Comparison of ENCODE assay signal across 16 mouse cellular contexts in the genomic region with DNA sequence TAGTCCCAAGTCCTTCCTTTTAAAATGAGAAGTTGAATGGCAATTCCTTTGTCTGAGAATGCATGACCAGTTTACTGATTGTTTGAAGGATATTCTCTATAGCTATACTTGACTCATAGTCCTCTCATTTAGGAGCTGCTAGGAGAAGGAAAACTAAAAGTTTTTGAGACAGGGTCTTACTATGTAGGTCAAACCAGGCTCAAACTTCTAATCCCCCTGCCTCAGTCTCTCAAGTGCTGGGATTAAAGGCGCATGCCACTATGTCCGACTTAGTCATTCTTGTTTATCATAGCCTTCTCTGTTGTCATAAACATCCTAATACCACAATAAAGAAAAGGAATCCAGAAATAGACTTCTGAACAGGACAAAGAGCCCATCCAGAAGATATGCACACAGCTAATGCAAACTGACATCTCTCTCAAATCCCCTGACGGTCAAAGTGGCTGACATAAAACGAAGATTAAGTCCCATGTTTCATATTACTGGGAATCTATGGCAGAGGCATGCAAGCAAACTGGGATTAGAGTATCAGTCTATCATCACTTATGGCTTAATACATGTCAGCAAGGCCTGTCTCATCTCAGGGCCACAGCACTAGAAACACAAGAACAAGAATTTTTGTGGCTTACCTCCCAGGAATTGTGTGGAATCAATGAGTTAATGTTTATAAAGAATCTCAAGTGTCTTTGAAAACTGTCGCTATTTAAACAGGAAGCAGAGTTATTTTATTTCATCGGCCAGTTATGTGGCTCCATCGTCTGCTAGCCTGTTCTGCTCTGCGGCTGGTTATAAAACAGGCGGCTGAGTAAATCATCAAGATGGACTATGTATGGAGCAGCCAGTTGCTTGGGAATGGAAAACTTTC.
DNase-seq lines count a peak whose midpoint lies in the region; ATAC-seq lines count a peak whose summit lies in the region.
"Had no signal": no experiment of that assay in that cellular context is flagged by ENCODE, and none has a peak within 500 bp of the region (broad histone marks: within the 10 kb centered on the region; RNA-seq: fewer than 3 reads in every experiment).

No protein-coding gene starts in this region.

- no peaks in the 10 kb centered on the region for H3K27me3 ChIP-seq in midbrain, embryonic 12.5 days
- no peaks in the 10 kb centered on the region for H3K27me3 ChIP-seq in midbrain, embryonic 13.5 days
- H3K27me3 ChIP-seq: hindbrain, embryonic 15.5 days; limb, embryonic 12.5 days; liver, embryonic 15.5 days; midbrain, embryonic 15.5 days had no signal

- H3K4me1 ChIP-seq in midbrain, embryonic 12.5 days, result no peaks in the 10 kb centered on the region
- 0 out of 2 replicates have a peak, but pooled peaks cover 5% of the 10 kb centered on the region for H3K4me1 ChIP-seq in midbrain, embryonic 13.5 days (replicated peaks)
- H3K4me1 ChIP-seq: hindbrain, embryonic 15.5 days; limb, embryonic 12.5 days; liver, embryonic 15.5 days; midbrain, embryonic 15.5 days had no signal

- H3K9me3 ChIP-seq in midbrain, embryonic 12.5 days, result no peaks in the 10 kb centered on the region
- H3K9me3 ChIP-seq in midbrain, embryonic 13.5 days, result no peaks in the 10 kb centered on the region
- H3K9me3 ChIP-seq: G1E; hindbrain, embryonic 15.5 days; limb, embryonic 12.5 days; liver, embryonic 15.5 days; midbrain, embryonic 15.5 days had no signal

- no peak overlapping the region for H3K4me2 ChIP-seq in midbrain, embryonic 12.5 days (replicated peaks)
- no peak overlapping the region for H3K4me2 ChIP-seq in midbrain, embryonic 13.5 days (replicated peaks)
- H3K4me2 ChIP-seq: hindbrain, embryonic 15.5 days; limb, embryonic 12.5 days; liver, embryonic 15.5 days; midbrain, embryonic 15.5 days had no signal

- H3K9ac ChIP-seq in midbrain, embryonic 12.5 days (replicated peaks), result no peak overlapping the region
- H3K9ac ChIP-seq in midbrain, embryonic 13.5 days (replicated peaks), result no peak overlapping the region
- H3K9ac ChIP-seq: hindbrain, embryonic 15.5 days; limb, embryonic 12.5 days; liver, embryonic 15.5 days; midbrain, embryonic 15.5 days had no signal

- no peak overlapping the region for H3K27ac ChIP-seq in midbrain, embryonic 12.5 days (replicated peaks)
- no peak overlapping the region for H3K27ac ChIP-seq in midbrain, embryonic 13.5 days
- H3K27ac ChIP-seq: hindbrain, embryonic 15.5 days; limb, embryonic 12.5 days; liver, embryonic 15.5 days; midbrain, embryonic 15.5 days had no signal

- 0 out of 2 replicates have a peak, but pooled peaks have one; percentile 27 for ATAC-seq in midbrain, embryonic 12.5 days (ENCODE audit: low FRiP score, low read depth)
- ATAC-seq in midbrain, embryonic 13.5 days, result no peak
- ATAC-seq: forebrain, embryonic 14.5 days; midbrain, embryonic 15.5 days had no signal

- no peaks in the 10 kb centered on the region for H3K36me3 ChIP-seq in midbrain, embryonic 12.5 days
- H3K36me3 ChIP-seq in midbrain, embryonic 13.5 days, result no peaks in the 10 kb centered on the region
- H3K36me3 ChIP-seq: G1E; hindbrain, embryonic 15.5 days; liver, embryonic 15.5 days; midbrain, embryonic 15.5 days had no signal

- peak; percentile 45 for DNase-seq in kidney, postnatal 10 days
- DNase-seq in kidney, adult 18-20 months, result no peak
- peak; percentile 16 for DNase-seq in lung, postnatal 10 days
- no peak for DNase-seq in layer of hippocampus, adult 9-10 months (ENCODE audit: low spot score)
- no peak for DNase-seq in left cerebral cortex, postnatal 25 days (ENCODE audit: low spot score in 2 of 2)
- DNase-seq: adrenal gland, postnatal 10 days; cerebellum, adult 8-10 months; heart, adult 18-20 months had no signal

- intact Hi-C loops in left cerebral cortex, postnatal 25 days (cut with DNase I), result no loop called here

- WGBS in midbrain, embryonic 12.5 days, result 63% methylated on average over 9 of the region's 9 CpGs
- 69% methylated on average over 9 of the region's 9 CpGs for WGBS in midbrain, embryonic 13.5 days

- no peak overlapping the region for H3K4me3 ChIP-seq in midbrain, embryonic 12.5 days
- no peak overlapping the region for H3K4me3 ChIP-seq in midbrain, embryonic 13.5 days (replicated peaks)
- H3K4me3 ChIP-seq: hindbrain, embryonic 15.5 days; limb, embryonic 12.5 days; liver, embryonic 15.5 days; midbrain, embryonic 15.5 days had no signal

Comparison
In these comparisons a context has a peak if more than half of its experiments do, and no peak if none do; other contexts are left out.
1. DNase-seq: peak in kidney, postnatal 10 days (single experiment) and lung, postnatal 10 days (single experiment); none in kidney, adult 18-20 months (single experiment), layer of hippocampus, adult 9-10 months (single experiment) and left cerebral cortex, postnatal 25 days (0 of 2).